Mouse (Mus musculus): ENCODE measurements around the gene Abca13. TPM values are rescaled to one million over a fixed set of nuclear protein-coding genes. Genes with fewer than 3 reads are reported as not detected.

The Abca13 gene
- polyA plus RNA-seq, 1 experiment from 2014 or later, result 0.18 TPM

DNA sequence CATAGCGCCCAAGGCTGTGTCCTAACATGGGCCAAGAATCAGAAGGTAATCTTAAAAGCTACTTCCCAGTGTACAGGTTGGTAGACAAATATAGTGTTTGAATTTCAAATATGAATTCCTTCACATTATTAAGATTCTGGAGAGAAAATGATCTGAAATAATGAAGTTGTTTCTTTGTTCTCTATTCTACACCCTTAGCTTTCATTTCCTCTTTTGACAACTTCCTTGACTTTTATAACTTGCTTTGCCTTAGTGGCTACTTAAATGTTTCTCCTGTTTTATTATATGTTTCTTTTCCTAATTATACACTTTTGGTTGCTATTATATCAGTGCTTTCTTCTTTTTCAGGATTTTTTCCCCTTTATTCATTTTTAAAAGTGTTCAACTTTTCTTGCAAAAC, 196.8 kb downstream of the Abca13 start:
- no peaks in the 10 kb centered on the region for H3K4me1 ChIP-seq (ENCODE audit: insufficient read depth)
- H3K9ac ChIP-seq (replicated peaks), result no peak overlapping the region
- H3K4me3 ChIP-seq (ENCODE audit: low read depth, low read length), result no peak overlapping the region
- H3K27me3 ChIP-seq (ENCODE audit: insufficient read depth, low read length), result no peaks in the 10 kb centered on the region
- TF ChIP-seq EP300 (IDR thresholded peaks at IDR 0.05; ENCODE audit: low read depth), result no peak
- TF ChIP-seq CTCF (IDR thresholded peaks at IDR 0.05; ENCODE audit: low read depth), result no peak
- DNase-seq, result no peak
- H3K4me2 ChIP-seq (ENCODE audit: low read depth, low read length), result no peak overlapping the region
- no peak for ATAC-seq
- H3K36me3 ChIP-seq (replicated peaks; ENCODE audit: insufficient read depth, low read length), result 0 out of 2 replicates have a peak, but pooled peaks cover 2% of the 10 kb centered on the region
- 96% methylated on average over 1 of the region's 1 CpGs for WGBS (ENCODE audit: insufficient replicate concordance)
- H3K27ac ChIP-seq (ENCODE audit: low read depth), result no peak overlapping the region
- no peaks in the 10 kb centered on the region for H3K9me3 ChIP-seq (ENCODE audit: low read length)

DNA sequence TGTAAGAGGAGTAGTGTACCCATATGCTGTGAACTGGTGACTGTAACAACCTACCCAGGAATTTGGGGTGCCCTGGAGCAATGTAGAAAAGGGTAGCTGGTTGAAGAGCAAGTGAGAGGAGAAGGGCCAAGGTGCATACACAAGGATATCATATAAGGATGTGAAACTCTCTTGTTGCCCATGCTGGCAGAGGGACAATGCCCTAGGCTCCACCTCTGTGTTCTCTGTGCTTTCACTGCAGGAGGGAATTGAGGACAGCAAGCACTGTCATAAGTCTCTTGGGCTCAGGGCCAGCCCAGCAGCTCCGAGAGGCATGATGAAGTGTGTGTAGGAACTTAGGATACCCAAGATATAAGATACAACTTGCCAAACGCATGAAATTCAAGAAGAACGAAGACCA, 225.2 kb downstream of the Abca13 start:
- 63% methylated on average over 3 of the region's 3 CpGs for WGBS (ENCODE audit: insufficient replicate concordance)
- no peak overlapping the region for H3K4me2 ChIP-seq (ENCODE audit: low read depth, low read length)
- ATAC-seq (no peak), DNase-seq (no peak)
- TF ChIP-seq CTCF (IDR thresholded peaks at IDR 0.05; ENCODE audit: low read depth), result no peak
- TF ChIP-seq EP300 (IDR thresholded peaks at IDR 0.05; ENCODE audit: low read depth), result no peak
- H3K4me1 ChIP-seq (ENCODE audit: insufficient read depth), result no peaks in the 10 kb centered on the region
- no peak overlapping the region for H3K27ac ChIP-seq (ENCODE audit: low read depth)
- no peak overlapping the region for H3K4me3 ChIP-seq (ENCODE audit: low read depth, low read length)
- no peak overlapping the region for H3K9ac ChIP-seq (replicated peaks)
- H3K36me3 ChIP-seq (replicated peaks; ENCODE audit: insufficient read depth, low read length), result no peaks in the 10 kb centered on the region
- H3K9me3 ChIP-seq (ENCODE audit: low read length), result no peaks in the 10 kb centered on the region
- H3K27me3 ChIP-seq (ENCODE audit: insufficient read depth, low read length), result no peaks in the 10 kb centered on the region

DNA sequence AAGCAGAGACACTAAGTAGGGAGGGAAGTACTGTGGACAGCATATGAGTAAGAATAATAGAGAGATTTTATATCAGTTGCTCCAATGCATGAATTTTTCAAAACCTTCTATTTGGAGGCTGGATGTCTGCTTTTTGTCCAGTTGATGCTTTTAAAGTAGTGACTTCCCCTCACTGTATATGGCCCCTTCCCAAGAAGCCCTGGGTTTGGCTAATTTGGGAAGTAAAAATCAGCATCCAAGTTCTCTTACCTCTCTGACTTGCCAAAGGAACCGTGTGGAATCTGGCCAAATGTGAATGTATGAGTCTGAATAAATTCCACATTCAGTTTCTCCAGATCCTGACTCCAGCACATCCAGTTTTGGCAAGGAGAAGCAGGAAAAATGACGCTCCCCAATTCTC, 228.5 kb downstream of the Abca13 start:
- DNase-seq (no peak), ATAC-seq (no peak)
- no peaks in the 10 kb centered on the region for H3K36me3 ChIP-seq (replicated peaks; ENCODE audit: insufficient read depth, low read length)
- H3K9me3 ChIP-seq (ENCODE audit: low read length), result no peaks in the 10 kb centered on the region
- H3K4me3 ChIP-seq (ENCODE audit: low read depth, low read length), result no peak overlapping the region
- 51% methylated on average over 2 of the region's 2 CpGs for WGBS (ENCODE audit: insufficient replicate concordance)
- TF ChIP-seq CTCF (IDR thresholded peaks at IDR 0.05; ENCODE audit: low read depth), result no peak
- no peak for TF ChIP-seq EP300 (IDR thresholded peaks at IDR 0.05; ENCODE audit: low read depth)
- no peak overlapping the region for H3K9ac ChIP-seq (replicated peaks)
- no peak overlapping the region for H3K4me2 ChIP-seq (ENCODE audit: low read depth, low read length)
- no peak overlapping the region for H3K27ac ChIP-seq (ENCODE audit: low read depth)
- no peaks in the 10 kb centered on the region for H3K4me1 ChIP-seq (ENCODE audit: insufficient read depth)
- H3K27me3 ChIP-seq (ENCODE audit: insufficient read depth, low read length), result no peaks in the 10 kb centered on the region

DNA sequence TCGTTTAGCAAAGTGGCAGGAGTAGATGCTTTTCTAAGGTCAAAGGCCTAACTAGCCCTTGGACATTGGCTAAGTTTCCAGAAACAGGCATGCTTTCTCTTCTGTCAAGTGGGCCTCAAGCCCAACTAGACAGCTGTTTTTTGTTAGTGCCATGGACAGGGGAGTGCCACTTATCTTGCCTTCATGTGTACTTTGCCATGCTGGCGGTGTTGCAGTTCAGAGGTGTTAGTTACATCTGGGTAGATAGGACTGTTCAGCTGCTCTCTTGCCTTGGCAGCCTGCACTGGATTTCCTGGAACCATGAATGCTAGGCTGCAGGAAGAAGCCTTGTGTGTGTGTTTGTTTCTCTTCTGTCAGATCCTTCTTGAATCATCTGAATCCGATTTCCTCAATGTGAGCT, 235.7 kb downstream of the Abca13 start:
- Histone ChIP-seq H3K4me2 (ENCODE audit: low read depth, low read length) (no peak overlapping the region), H3K9me3 (ENCODE audit: low read length) (no peaks in the 10 kb centered on the region), H3K36me3 (replicated peaks; ENCODE audit: insufficient read depth, low read length) (no peaks in the 10 kb centered on the region), H3K4me1 (ENCODE audit: insufficient read depth) (no peaks in the 10 kb centered on the region), H3K27me3 (ENCODE audit: insufficient read depth, low read length) (no peaks in the 10 kb centered on the region), H3K27ac (ENCODE audit: low read depth) (no peak overlapping the region), H3K9ac (replicated peaks) (no peak overlapping the region), H3K4me3 (ENCODE audit: low read depth, low read length) (no peak overlapping the region)
- 69% methylated on average over 3 of the region's 3 CpGs for WGBS (ENCODE audit: insufficient replicate concordance)
- TF ChIP-seq EP300 (IDR thresholded peaks at IDR 0.05; ENCODE audit: low read depth) (no peak), CTCF (IDR thresholded peaks at IDR 0.05; ENCODE audit: low read depth) (no peak)
- DNase-seq (no peak), ATAC-seq (no peak)

- DNase-seq (no peak), ATAC-seq (no peak)
- H3K27ac ChIP-seq (ENCODE audit: low read depth), result no peak overlapping the region
- H3K4me1 ChIP-seq (ENCODE audit: insufficient read depth), result no peaks in the 10 kb centered on the region
- no peaks in the 10 kb centered on the region for H3K9me3 ChIP-seq (ENCODE audit: low read length)
- H3K9ac ChIP-seq (replicated peaks), result no peak overlapping the region
- H3K36me3 ChIP-seq (replicated peaks; ENCODE audit: insufficient read depth, low read length), result no peaks in the 10 kb centered on the region
- no peak overlapping the region for H3K4me2 ChIP-seq (ENCODE audit: low read depth, low read length)
- TF ChIP-seq EP300 (IDR thresholded peaks at IDR 0.05; ENCODE audit: low read depth) (no peak), CTCF (IDR thresholded peaks at IDR 0.05; ENCODE audit: low read depth) (no peak)
- 61% methylated on average over 5 of the region's 5 CpGs for WGBS (ENCODE audit: insufficient replicate concordance)
- H3K4me3 ChIP-seq (ENCODE audit: low read depth, low read length), result no peak overlapping the region
- H3K27me3 ChIP-seq (ENCODE audit: insufficient read depth, low read length), result no peaks in the 10 kb centered on the region
Measured at GRCm38 (mm10) chr11:9432807-9433206, 241.1 kb downstream of the Abca13 start.

DNA sequence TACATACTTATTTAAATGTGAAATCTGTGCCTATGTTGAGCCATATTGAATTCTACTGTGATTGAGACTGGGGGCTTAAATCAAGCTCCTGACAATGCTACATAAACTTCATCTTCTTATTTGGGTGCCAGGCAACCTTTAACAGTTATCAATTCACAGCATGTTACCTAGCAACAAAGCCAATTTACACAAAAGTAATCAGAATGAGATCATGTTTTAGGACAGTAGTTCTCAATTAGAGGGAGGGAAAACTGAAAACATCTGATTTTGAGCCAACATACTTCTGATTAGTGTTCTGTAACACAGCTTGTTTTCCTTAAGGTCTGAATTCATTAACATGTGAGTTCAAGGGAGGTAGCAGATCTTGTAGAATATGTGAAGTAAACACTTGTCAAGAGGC, 244.9 kb downstream of the Abca13 start:
- ATAC-seq, result no peak
- Histone ChIP-seq H3K4me2 (ENCODE audit: low read depth, low read length) (no peak overlapping the region), H3K9me3 (ENCODE audit: low read length) (no peaks in the 10 kb centered on the region), H3K27me3 (ENCODE audit: insufficient read depth, low read length) (no peaks in the 10 kb centered on the region), H3K36me3 (replicated peaks; ENCODE audit: insufficient read depth, low read length) (no peaks in the 10 kb centered on the region), H3K4me3 (ENCODE audit: low read depth, low read length) (no peak overlapping the region), H3K4me1 (ENCODE audit: insufficient read depth) (no peaks in the 10 kb centered on the region), H3K9ac (replicated peaks) (no peak overlapping the region), H3K27ac (ENCODE audit: low read depth) (no peak overlapping the region)
- no peak for TF ChIP-seq EP300 (IDR thresholded peaks at IDR 0.05; ENCODE audit: low read depth)
- DNase-seq, result no peak

DNA sequence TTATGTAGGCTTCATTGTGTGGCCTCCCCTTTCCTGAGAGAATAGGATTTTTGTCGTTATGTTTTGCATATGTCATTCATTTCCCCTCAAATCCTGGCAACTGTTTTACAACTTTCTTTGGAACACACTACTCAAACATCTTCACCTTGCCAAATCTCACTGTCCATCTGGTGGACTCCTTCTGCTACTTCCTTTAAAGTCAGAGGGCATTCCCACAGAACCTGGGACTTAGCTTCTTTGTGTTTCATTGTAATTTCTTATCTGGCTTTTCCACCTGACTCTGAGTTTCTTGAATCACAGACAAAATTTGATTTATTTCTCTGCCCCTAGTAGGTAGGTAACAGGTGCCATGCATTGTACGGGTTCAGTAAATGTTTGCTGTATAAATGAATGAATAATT, 248.0 kb downstream of the Abca13 start:
- no peak for ATAC-seq
- Histone ChIP-seq H3K9ac (replicated peaks) (no peak overlapping the region), H3K9me3 (ENCODE audit: low read length) (no peaks in the 10 kb centered on the region), H3K4me3 (ENCODE audit: low read depth, low read length) (no peak overlapping the region), H3K4me2 (ENCODE audit: low read depth, low read length) (no peak overlapping the region), H3K27me3 (ENCODE audit: insufficient read depth, low read length) (no peaks in the 10 kb centered on the region), H3K27ac (ENCODE audit: low read depth) (no peak overlapping the region), H3K36me3 (replicated peaks; ENCODE audit: insufficient read depth, low read length) (no peaks in the 10 kb centered on the region), H3K4me1 (ENCODE audit: insufficient read depth) (no peaks in the 10 kb centered on the region)
- WGBS (ENCODE audit: insufficient replicate concordance), result 56% methylated on average over 2 of the region's 2 CpGs
- DNase-seq, result no peak
- TF ChIP-seq EP300 (IDR thresholded peaks at IDR 0.05; ENCODE audit: low read depth) (no peak), CTCF (IDR thresholded peaks at IDR 0.05; ENCODE audit: low read depth) (no peak)

Measured in liver, postnatal 0 days (tissue).